Mouse (Mus musculus) kidney, embryonic 16.5 days (tissue): ENCODE measurements around the gene Pik3r6. TPM values are rescaled to one million over a fixed set of nuclear protein-coding genes. Genes with fewer than 3 reads are reported as not detected.

ENCODE experiments used
- ATAC-seq: fragments of 200-750 bp; cut with Nextera tagmentation; 2 replicates; pipeline ENCODE4 v1.8.0; 2017; ENCODE audit warnings: moderate TSS enrichment; ENCODE audit not compliant: low FRiP score, low TSS enrichment
- H3K27ac ChIP-seq: fragments of 300-500 bp; sonication (generic); 2 replicates; pipeline ENCODE4 v1.5.1; 2014; ENCODE audit warnings: low read length
- H3K27me3 ChIP-seq: fragments of 300-500 bp; sonication (generic); 2 replicates; pipeline ENCODE4 v1.6.1; 2014; ENCODE audit warnings: low read length, control low read depth, mixed read lengths; ENCODE audit not compliant: insufficient read depth
- H3K36me3 ChIP-seq: fragments of 300-500 bp; sonication (generic); 2 replicates; pipeline ENCODE4 v1.6.1; 2014; ENCODE audit warnings: low read length, control low read depth, mixed read lengths; ENCODE audit not compliant: insufficient read depth
- H3K4me1 ChIP-seq: fragments of 300-500 bp; sonication (generic); 2 replicates; pipeline ENCODE4 v1.6.1; 2014; ENCODE audit warnings: low read length, control low read depth, mixed read lengths; ENCODE audit not compliant: insufficient read depth
- H3K4me2 ChIP-seq: fragments of 300-500 bp; sonication (generic); replicated peaks from 2 replicates; pipeline ENCODE4 v1.6.1; 2014; ENCODE audit warnings: low read depth, low read length
- H3K4me3 ChIP-seq: fragments of 300-500 bp; sonication (generic); 2 replicates; pipeline ENCODE4 v1.5.1; 2014; ENCODE audit warnings: mild to moderate bottlenecking, low read length
- H3K9ac ChIP-seq: fragments of 300-500 bp; sonication (generic); replicated peaks from 2 replicates; pipeline ENCODE4 v1.6.1; 2014; ENCODE audit warnings: low read length
- H3K9me3 ChIP-seq: fragments of 300-500 bp; sonication (generic); 2 replicates; pipeline ENCODE4 v1.6.1; 2016; ENCODE audit warnings: low read length, control low read depth
- WGBS: fragments of 180-500 bp; shearing (Covaris S2); extraction: QIAGEN DNeasy Blood & Tissue Kit; methylation state at CpG from one replicate; pipeline ENCODE4 v1.1.7; 2014; 5-methylcytosine and 5-hydroxymethylcytosine counted together
- polyA plus RNA-seq: library from polyadenylated mRNA; unstranded; fragments of >200 nt; fragmentation: Nextera tagmentation; extraction: Ambion mirVana; gene quantifications from 2 replicates; pipeline ENCODE4 v1.2.1, GENCODE M21; 2015

The Pik3r6 gene
- polyA plus RNA-seq, 1 experiment from 2014 or later, result 5.0 TPM

- Histone ChIP-seq H3K27ac (no peak overlapping the region), H3K27me3 (no peaks in the 10 kb centered on the region), H3K4me2 (no peak overlapping the region), H3K9ac (no peak overlapping the region), H3K36me3 (no peaks in the 10 kb centered on the region), H3K9me3 (no peaks in the 10 kb centered on the region), H3K4me3 (no peak overlapping the region), H3K4me1 (0 out of 2 replicates have a peak, but pooled peaks cover 4% of the 10 kb centered on the region)
- 73% methylated on average over 13 of the region's 13 CpGs for WGBS
- ATAC-seq, result no peak
These were observed 61.7 kb downstream of the Pik3r6 start for GRCm38 (mm10) chr11:68564356-68565031.

GRCm38 (mm10) chr11:68565032-68565429 lies 62.2 kb downstream of the Pik3r6 start:
- H3K4me1 ChIP-seq, result 0 out of 2 replicates have a peak, but pooled peaks cover 4% of the 10 kb centered on the region
- ATAC-seq, result no peak
- no peak overlapping the region for H3K4me2 ChIP-seq
- no peak overlapping the region for H3K4me3 ChIP-seq
- no peaks in the 10 kb centered on the region for H3K9me3 ChIP-seq
- no peaks in the 10 kb centered on the region for H3K27me3 ChIP-seq
- WGBS, result 91% methylated on average over 3 of the region's 3 CpGs
- H3K27ac ChIP-seq, result no peak overlapping the region
- no peaks in the 10 kb centered on the region for H3K36me3 ChIP-seq
- no peak overlapping the region for H3K9ac ChIP-seq

GRCm38 (mm10) chr11:68566447-68567059 lies 63.7 kb downstream of the Pik3r6 start:
- Histone ChIP-seq H3K9me3 (no peaks in the 10 kb centered on the region), H3K4me1 (peaks cover 9% of the 10 kb centered on the region; the same call in 1 of the 2 replicates), H3K27me3 (no peaks in the 10 kb centered on the region), H3K4me3 (peak overlapping the region; percentile 42), H3K4me2 (peak overlapping the region; percentile 71), H3K36me3 (no peaks in the 10 kb centered on the region), H3K9ac (peak overlapping the region; percentile 43; the same call in 1 of the 2 replicates), H3K27ac (no peak overlapping the region)
- 15% methylated on average over 17 of the region's 17 CpGs for WGBS
- ATAC-seq, result peak; percentile 79; the same call in 1 of the 2 replicates

- WGBS, result 69% methylated on average over 5 of the region's 5 CpGs
- H3K4me3 ChIP-seq, result no peak overlapping the region
- ATAC-seq, result no peak
- no peak overlapping the region for H3K4me2 ChIP-seq
- H3K27me3 ChIP-seq, result no peaks in the 10 kb centered on the region
- no peak overlapping the region for H3K27ac ChIP-seq
- no peak overlapping the region for H3K9ac ChIP-seq
- no peaks in the 10 kb centered on the region for H3K36me3 ChIP-seq
- no peaks in the 10 kb centered on the region for H3K9me3 ChIP-seq
- H3K4me1 ChIP-seq, result peaks cover 9% of the 10 kb centered on the region; the same call in 1 of the 2 replicates
These were observed 68.0 kb downstream of the Pik3r6 start for GRCm38 (mm10) chr11:68570861-68571260.

- no peak overlapping the region for H3K9ac ChIP-seq
- no peaks in the 10 kb centered on the region for H3K4me1 ChIP-seq
- 77% methylated on average over 1 of the region's 1 CpGs for WGBS
- H3K9me3 ChIP-seq, result no peaks in the 10 kb centered on the region
- H3K4me2 ChIP-seq, result no peak overlapping the region
- H3K36me3 ChIP-seq, result no peaks in the 10 kb centered on the region
- H3K27me3 ChIP-seq, result no peaks in the 10 kb centered on the region
- ATAC-seq, result no peak
- H3K4me3 ChIP-seq, result no peak overlapping the region
- no peak overlapping the region for H3K27ac ChIP-seq
These were observed 74.3 kb downstream of the Pik3r6 start for GRCm38 (mm10) chr11:68577076-68577475.

GRCm38 (mm10) chr11:68579462-68579881 lies 76.7 kb downstream of the Pik3r6 start:
- no peak for ATAC-seq
- Histone ChIP-seq H3K27ac (no peak overlapping the region), H3K4me2 (no peak overlapping the region), H3K4me3 (no peak overlapping the region), H3K4me1 (no peaks in the 10 kb centered on the region), H3K9me3 (no peaks in the 10 kb centered on the region), H3K36me3 (no peaks in the 10 kb centered on the region), H3K9ac (peak overlapping the region; percentile 29; the same call in 1 of the 2 replicates), H3K27me3 (no peaks in the 10 kb centered on the region)
- WGBS, result 35% methylated on average over 9 of the region's 9 CpGs

- H3K27me3 ChIP-seq, result no peaks in the 10 kb centered on the region
- H3K9me3 ChIP-seq, result no peaks in the 10 kb centered on the region
- H3K4me1 ChIP-seq, result no peaks in the 10 kb centered on the region
- no peak overlapping the region for H3K9ac ChIP-seq
- no peak overlapping the region for H3K4me3 ChIP-seq
- no peak overlapping the region for H3K4me2 ChIP-seq
- no peak for ATAC-seq
- H3K27ac ChIP-seq, result no peak overlapping the region
- 73% methylated on average over 6 of the region's 6 CpGs for whole genome bisulfite sequencing
- no peaks in the 10 kb centered on the region for H3K36me3 ChIP-seq
These were observed 77.7 kb downstream of the Pik3r6 start for GRCm38 (mm10) chr11:68580566-68580965.

GRCm38 (mm10) chr11:68583225-68583624 lies 80.4 kb downstream of the Pik3r6 start:
- H3K27me3 ChIP-seq, result no peaks in the 10 kb centered on the region
- H3K4me3 ChIP-seq, result no peak overlapping the region
- no peak overlapping the region for H3K9ac ChIP-seq
- H3K27ac ChIP-seq, result no peak overlapping the region
- H3K36me3 ChIP-seq, result no peaks in the 10 kb centered on the region
- no peak for ATAC-seq
- H3K4me2 ChIP-seq, result no peak overlapping the region
- 81% methylated on average over 13 of the region's 13 CpGs for WGBS
- H3K4me1 ChIP-seq, result no peaks in the 10 kb centered on the region
- H3K9me3 ChIP-seq, result no peaks in the 10 kb centered on the region

- Histone ChIP-seq H3K27me3 (no peaks in the 10 kb centered on the region), H3K4me1 (peaks cover under 1% of the 10 kb centered on the region; the same call in 1 of the 2 replicates), H3K4me3 (no peak overlapping the region), H3K9me3 (no peaks in the 10 kb centered on the region), H3K9ac (no peak overlapping the region), H3K4me2 (no peak overlapping the region), H3K27ac (no peak overlapping the region), H3K36me3 (no peaks in the 10 kb centered on the region)
- 69% methylated on average over 8 of the region's 8 CpGs for WGBS
- no peak for ATAC-seq
These were observed 81.2 kb downstream of the Pik3r6 start for GRCm38 (mm10) chr11:68583906-68584480.

- H3K27me3 ChIP-seq, result no peaks in the 10 kb centered on the region
- H3K9ac ChIP-seq, result no peak overlapping the region
- 17% methylated on average over 3 of the region's 3 CpGs for WGBS
- H3K27ac ChIP-seq, result no peak overlapping the region
- peaks cover 15% of the 10 kb centered on the region for H3K4me1 ChIP-seq
- no peaks in the 10 kb centered on the region for H3K9me3 ChIP-seq
- 0 out of 2 replicates have a peak, but pooled peaks have one; percentile 58 for ATAC-seq
- no peaks in the 10 kb centered on the region for H3K36me3 ChIP-seq
- no peak overlapping the region for H3K4me3 ChIP-seq
- no peak overlapping the region for H3K4me2 ChIP-seq
These were observed 83.1 kb downstream of the Pik3r6 start for GRCm38 (mm10) chr11:68585890-68586289.
